Mouse (Mus musculus): ENCODE measurements around the gene Gprc5a.

GRCm38 (mm10) chr6:135065236-135065957 lies at the start of gene Gprc5a:
- TF ChIP-seq CTCF (IDR thresholded peaks at IDR 0.05; ENCODE audit: extremely low read depth, insufficient read length, insufficient replicate concordance, low read depth, low read length), result no peak
- TF ChIP-seq POLR2A (IDR thresholded peaks at IDR 0.05; ENCODE audit: low read depth, low read length), result peak; percentile 44; the same call in 1 of the 2 replicates

Data from small intestine, adult 2 months (tissue).